Mouse (Mus musculus) CH12F3 (cell line): ENCODE results near the gene Atraid.

Source experiments
- in situ Hi-C: fragments of 300-500 bp; cut with MboI; formaldehyde crosslinking; loops from 2 replicates; pipeline ENCODE4 v1.14.3; 2020; ENCODE audit warnings: low sequenced_read_pairs

Atraid gene

DNA sequence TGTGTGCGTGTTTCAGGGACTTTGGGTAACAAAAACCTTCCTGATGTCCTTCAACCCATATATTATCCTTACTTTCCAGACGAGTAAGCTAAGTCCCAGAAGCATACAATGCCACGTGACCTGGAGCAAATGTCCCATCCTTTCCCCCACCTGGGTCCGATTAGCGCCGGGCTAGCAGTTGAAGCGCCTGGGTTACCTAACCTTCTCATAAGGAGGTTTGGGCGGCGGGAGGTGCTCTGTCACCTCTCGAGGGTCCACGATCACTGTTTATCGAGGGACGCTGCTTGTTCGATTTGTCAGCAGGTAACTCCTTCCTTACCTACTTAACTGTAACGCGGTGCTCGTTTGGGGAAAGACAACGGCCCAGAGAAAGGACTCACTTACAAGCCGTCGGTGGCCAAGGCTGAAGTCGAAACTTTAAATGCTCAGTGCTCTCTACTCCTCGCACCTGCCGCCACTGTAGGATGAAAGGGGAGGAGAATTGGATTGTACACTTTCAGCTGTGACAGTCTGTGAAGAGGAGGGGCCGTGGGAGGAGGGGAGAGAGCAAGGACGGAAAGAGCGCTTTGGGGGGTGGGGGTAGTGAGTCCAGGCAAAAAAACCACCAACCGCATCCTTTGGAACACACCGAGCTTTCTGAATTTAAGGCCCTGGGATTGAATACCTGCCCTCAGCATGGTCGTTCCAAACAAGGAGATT lies 46.1 kb downstream of the Atraid start:
- in situ Hi-C loops = no loop called here

DNA sequence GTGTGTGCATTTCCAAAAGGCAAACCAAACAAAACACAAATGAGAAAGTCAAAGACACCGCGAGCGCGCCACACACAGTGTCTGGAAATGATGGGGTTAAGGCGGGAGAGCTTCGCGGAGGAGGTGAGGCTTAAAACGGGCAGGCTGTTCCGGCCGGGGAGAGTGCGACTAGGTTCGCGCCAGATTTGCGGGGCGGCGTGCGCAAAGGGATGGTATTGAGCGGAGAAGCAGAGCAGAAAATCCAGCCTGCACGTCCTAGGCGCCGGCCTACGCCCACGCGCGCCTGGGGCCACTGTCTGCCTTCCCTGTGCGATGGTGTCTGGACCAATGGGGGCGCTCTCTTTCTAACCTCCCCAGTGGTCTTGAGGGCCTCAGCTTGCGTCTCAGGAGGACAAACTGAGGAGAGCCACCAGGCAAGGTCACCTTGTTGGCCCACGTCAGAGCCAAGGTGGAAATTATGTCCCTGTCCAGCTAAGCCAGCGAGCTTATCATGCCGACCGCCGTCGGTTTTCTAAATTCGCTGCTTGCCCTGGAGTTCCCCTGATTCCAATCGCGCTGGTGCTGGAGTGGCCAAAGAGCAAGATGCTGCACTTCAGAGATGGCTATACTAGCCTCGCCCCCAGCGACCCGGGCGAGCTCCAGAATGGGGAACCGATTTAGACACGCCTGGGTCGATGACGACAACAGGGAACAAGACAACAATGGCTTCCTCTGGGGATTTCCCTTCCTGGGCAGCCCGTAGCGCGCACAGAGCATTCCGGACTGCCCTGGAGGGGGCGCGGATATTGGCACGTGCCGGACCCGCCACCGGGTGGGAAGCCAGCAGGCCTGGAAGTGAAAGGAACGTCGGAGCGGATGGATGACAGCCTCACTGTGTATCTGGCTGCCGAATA lies 46.9 kb downstream of the Atraid start:
- in situ Hi-C loops = no loop called here

DNA sequence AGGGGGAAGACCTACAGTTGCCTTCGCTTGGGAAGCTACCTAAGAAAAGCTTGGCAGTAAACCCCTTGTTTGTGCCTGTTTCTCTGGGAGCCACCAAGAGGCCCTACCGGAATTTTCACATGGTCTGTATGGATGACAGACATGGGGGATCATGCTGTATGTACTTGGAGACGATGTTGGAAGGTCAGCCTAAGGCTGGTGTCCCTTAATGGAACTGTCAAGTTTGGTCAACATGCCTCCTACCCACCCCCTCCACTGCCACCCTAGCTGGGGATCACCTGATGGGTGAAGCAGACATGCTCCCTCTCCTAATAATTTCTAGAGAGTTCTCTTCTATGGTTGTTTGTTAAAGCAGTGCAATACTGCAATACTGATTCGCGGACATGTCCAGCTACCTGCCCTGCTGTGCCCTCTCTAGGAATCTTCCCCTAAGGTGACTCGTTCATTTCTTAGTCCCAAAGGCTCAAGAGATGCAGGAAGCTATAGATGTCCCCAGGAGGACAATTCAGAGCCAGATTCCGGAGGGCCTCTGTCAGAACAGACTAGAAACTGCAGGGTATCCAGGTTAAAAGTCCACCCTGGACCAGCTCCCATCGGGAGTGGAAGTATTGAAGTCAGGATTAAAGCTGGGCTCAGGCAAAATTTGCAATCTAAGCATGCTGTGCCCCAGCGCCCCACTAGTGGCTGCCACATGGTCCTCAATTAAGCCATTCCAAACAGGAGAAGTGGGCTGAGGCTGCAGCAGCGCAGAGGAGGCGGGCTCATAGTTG lies 47.8 kb downstream of the Atraid start:
- in situ Hi-C loops = no loop called here
